Mouse (Mus musculus): ENCODE results near the gene Gm21988. TPM values are rescaled to one million over a fixed set of nuclear protein-coding genes. Genes with fewer than 3 reads are reported as not detected.

Gene Gm21988
- total and polyA plus RNA-seq, 2 experiments: 0.28 to 5.8 TPM

- Histone ChIP-seq H3K9ac (ENCODE audit: low read depth, low read length) (peak overlapping the region; percentile 65), H3K4me3 (ENCODE audit: insufficient read depth, low read depth, low read length) (peak overlapping the region; percentile 55), H3K27me3 (ENCODE audit: control insufficient read depth, insufficient read depth, low read length) (no peaks in the 10 kb centered on the region), H3K27ac (replicated peaks; ENCODE audit: insufficient read depth, low read depth, low read length) (peak overlapping the region; percentile 17; the same call in 1 of the 2 replicates), H3K36me3 (ENCODE audit: control insufficient read depth, insufficient read depth, low read length) (no peaks in the 10 kb centered on the region), H3K79me2 (ENCODE audit: control insufficient read depth, insufficient read depth, low read length) (no peaks in the 10 kb centered on the region), H3K4me1 (ENCODE audit: control insufficient read depth, insufficient read depth, low read length) (peaks cover 15% of the 10 kb centered on the region)
- no peak for TF ChIP-seq CTCF (IDR thresholded peaks at IDR 0.05; ENCODE audit: low read depth, low read length)
- peak; percentile 50 for DNase-seq (ENCODE audit: extremely low read depth, low read depth, low spot score)
- WGBS: 2% methylated on average over 46 of the region's 46 CpGs
These were observed 25.3 kb downstream of the Gm21988 start for GRCm38 (mm10) chr11:70214191-70214855.

GRCm38 (mm10) chr11:70213736-70214135, 25.9 kb downstream of the Gm21988 start:
- H3K36me3 ChIP-seq (ENCODE audit: control insufficient read depth, insufficient read depth, low read length): no peaks in the 10 kb centered on the region
- peak overlapping the region; percentile 42 for H3K27ac ChIP-seq (replicated peaks; ENCODE audit: insufficient read depth, low read depth, low read length)
- 7% methylated on average over 26 of the region's 26 CpGs for WGBS
- no peaks in the 10 kb centered on the region for H3K27me3 ChIP-seq (ENCODE audit: control insufficient read depth, insufficient read depth, low read length)
- peak overlapping the region; percentile 65 for H3K9ac ChIP-seq (ENCODE audit: low read depth, low read length)
- no peaks in the 10 kb centered on the region for H3K79me2 ChIP-seq (ENCODE audit: control insufficient read depth, insufficient read depth, low read length)
- peak; percentile 37 for DNase-seq (ENCODE audit: extremely low read depth, low read depth, low spot score)
- peak overlapping the region; percentile 55; the same call in 1 of the 2 replicates for H3K4me3 ChIP-seq (ENCODE audit: insufficient read depth, low read depth, low read length)
- TF ChIP-seq CTCF (IDR thresholded peaks at IDR 0.05; ENCODE audit: low read depth, low read length): no peak
- no peak for TF ChIP-seq POLR2A (IDR thresholded peaks at IDR 0.05; ENCODE audit: extremely low read depth, insufficient read depth, low read length)
- H3K4me1 ChIP-seq (ENCODE audit: control insufficient read depth, insufficient read depth, low read length): peaks cover 15% of the 10 kb centered on the region

- H3K4me1 ChIP-seq (ENCODE audit: control insufficient read depth, insufficient read depth, low read length): peaks cover 15% of the 10 kb centered on the region
- H3K79me2 ChIP-seq (ENCODE audit: control insufficient read depth, insufficient read depth, low read length): no peaks in the 10 kb centered on the region
- no peaks in the 10 kb centered on the region for H3K36me3 ChIP-seq (ENCODE audit: control insufficient read depth, insufficient read depth, low read length)
- H3K9ac ChIP-seq (ENCODE audit: low read depth, low read length): peak overlapping the region; percentile 49; the same call in 1 of the 2 replicates
- whole genome bisulfite sequencing: 7% methylated on average over 9 of the region's 9 CpGs
- peak overlapping the region; percentile 53; the same call in 1 of the 2 replicates for H3K27ac ChIP-seq (replicated peaks; ENCODE audit: insufficient read depth, low read depth, low read length)
- TF ChIP-seq CTCF (IDR thresholded peaks at IDR 0.05; ENCODE audit: low read depth, low read length): peak; percentile 64
- no peak for TF ChIP-seq POLR2A (IDR thresholded peaks at IDR 0.05; ENCODE audit: extremely low read depth, insufficient read depth, low read length)
- no peak overlapping the region for H3K4me3 ChIP-seq (ENCODE audit: insufficient read depth, low read depth, low read length)
- peak; percentile 88 for DNase-seq (ENCODE audit: extremely low read depth, low read depth, low spot score)
- no peaks in the 10 kb centered on the region for H3K27me3 ChIP-seq (ENCODE audit: control insufficient read depth, insufficient read depth, low read length)
These were observed 26.7 kb downstream of the Gm21988 start for GRCm38 (mm10) chr11:70212896-70213295.

GRCm38 (mm10) chr11:70212423-70212822, 27.2 kb downstream of the Gm21988 start, which contains the start of gene Slc16a11:
Gene Slc16a11 (plus strand): TSS chr11:70212752.
- Histone ChIP-seq H3K27ac (replicated peaks; ENCODE audit: insufficient read depth, low read depth, low read length) (peak within 1 kb of the TSS; percentile 53), H3K79me2 (ENCODE audit: control insufficient read depth, insufficient read depth, low read length) (no peaks in the 10 kb centered on the region), H3K4me3 (ENCODE audit: insufficient read depth, low read depth, low read length) (no peak within 1 kb of the TSS; the same call in 1 of the 2 replicates), H3K9ac (ENCODE audit: low read depth, low read length) (peak within 1 kb of the TSS; percentile 58), H3K36me3 (ENCODE audit: control insufficient read depth, insufficient read depth, low read length) (no peaks in the 10 kb centered on the region), H3K27me3 (ENCODE audit: control insufficient read depth, insufficient read depth, low read length) (no peaks in the 10 kb centered on the region), H3K4me1 (ENCODE audit: control insufficient read depth, insufficient read depth, low read length) (peaks cover 15% of the 10 kb centered on the region)
- DNase-seq (ENCODE audit: extremely low read depth, low read depth, low spot score): peak; percentile 72
- TF ChIP-seq CTCF (IDR thresholded peaks at IDR 0.05; ENCODE audit: low read depth, low read length): no peak
- TF ChIP-seq POLR2A (IDR thresholded peaks at IDR 0.05; ENCODE audit: extremely low read depth, insufficient read depth, low read length): no peak
- WGBS: 39% methylated on average over 6 of the region's 6 CpGs

- TF ChIP-seq CTCF (IDR thresholded peaks at IDR 0.05; ENCODE audit: low read depth, low read length) (no peak), POLR2A (IDR thresholded peaks at IDR 0.05; ENCODE audit: extremely low read depth, insufficient read depth, low read length) (no peak)
- Histone ChIP-seq H3K27me3 (ENCODE audit: control insufficient read depth, insufficient read depth, low read length) (no peaks in the 10 kb centered on the region), H3K9ac (ENCODE audit: low read depth, low read length) (no peak overlapping the region), H3K4me3 (ENCODE audit: insufficient read depth, low read depth, low read length) (no peak overlapping the region), H3K27ac (replicated peaks; ENCODE audit: insufficient read depth, low read depth, low read length) (no peak overlapping the region), H3K4me1 (ENCODE audit: control insufficient read depth, insufficient read depth, low read length) (peaks cover 15% of the 10 kb centered on the region), H3K79me2 (ENCODE audit: control insufficient read depth, insufficient read depth, low read length) (no peaks in the 10 kb centered on the region), H3K36me3 (ENCODE audit: control insufficient read depth, insufficient read depth, low read length) (no peaks in the 10 kb centered on the region)
- WGBS: 89% methylated on average over 6 of the region's 6 CpGs
- DNase-seq (ENCODE audit: extremely low read depth, low read depth, low spot score): no peak
These were observed 27.7 kb downstream of the Gm21988 start for GRCm38 (mm10) chr11:70211972-70212371.

- TF ChIP-seq POLR2A (IDR thresholded peaks at IDR 0.05; ENCODE audit: extremely low read depth, insufficient read depth, low read length) (no peak), CTCF (IDR thresholded peaks at IDR 0.05; ENCODE audit: low read depth, low read length) (no peak)
- H3K4me1 ChIP-seq (ENCODE audit: control insufficient read depth, insufficient read depth, low read length): peaks cover 15% of the 10 kb centered on the region
- H3K27ac ChIP-seq (replicated peaks; ENCODE audit: insufficient read depth, low read depth, low read length): no peak overlapping the region
- no peak overlapping the region for H3K4me3 ChIP-seq (ENCODE audit: insufficient read depth, low read depth, low read length)
- H3K79me2 ChIP-seq (ENCODE audit: control insufficient read depth, insufficient read depth, low read length): no peaks in the 10 kb centered on the region
- no peak overlapping the region for H3K9ac ChIP-seq (ENCODE audit: low read depth, low read length)
- no peaks in the 10 kb centered on the region for H3K27me3 ChIP-seq (ENCODE audit: control insufficient read depth, insufficient read depth, low read length)
- no peaks in the 10 kb centered on the region for H3K36me3 ChIP-seq (ENCODE audit: control insufficient read depth, insufficient read depth, low read length)
- WGBS: 98% methylated on average over 2 of the region's 2 CpGs
- no peak for DNase-seq (ENCODE audit: extremely low read depth, low read depth, low spot score)
These were observed 28.9 kb downstream of the Gm21988 start for GRCm38 (mm10) chr11:70210681-70211080.
